Mouse (Mus musculus) spleen, postnatal 4 days (tissue): ENCODE measurements around the gene Rps27a.

Source experiments
- DNase-seq, 2 experiments: peaks; one replicate each; pipeline ENCODE4 v3.0.0; 2022; ENCODE audit warnings: low spot score in 2 of 2

The Rps27a gene

DNA sequence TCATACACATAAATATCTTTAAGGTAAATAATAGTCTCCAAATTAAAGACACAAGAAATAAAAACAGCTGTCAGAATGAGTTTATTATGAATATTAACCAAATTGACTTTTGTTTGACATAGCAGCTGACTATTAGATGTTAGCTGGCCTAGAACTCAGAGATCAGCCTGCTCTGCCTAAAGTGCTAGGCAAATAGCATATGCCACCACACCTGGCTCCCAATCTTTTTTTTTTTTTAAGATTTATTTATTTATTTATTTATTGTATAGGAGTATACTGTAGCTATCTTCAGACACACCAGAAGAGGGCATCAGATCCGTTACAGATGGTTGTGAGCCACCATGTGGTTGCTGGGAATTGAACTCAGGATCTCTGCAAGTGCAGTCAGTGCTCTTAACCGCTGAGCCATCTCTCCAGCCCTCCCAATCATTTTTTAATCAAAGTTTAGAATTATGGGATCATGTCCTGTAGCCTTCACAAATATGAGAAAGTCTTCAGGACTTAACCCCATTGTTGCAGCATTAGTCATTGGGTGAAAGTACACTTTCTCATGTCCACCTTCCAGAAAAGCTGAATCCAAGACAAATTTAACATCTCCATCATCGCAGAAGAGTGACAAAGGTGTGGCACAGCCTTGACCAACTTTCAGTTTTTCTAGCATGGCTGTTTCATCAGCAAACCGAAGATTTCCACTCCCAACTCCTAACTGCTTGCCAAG, 34.9 kb downstream of the Rps27a start:
- no peak for DNase-seq

GRCm38 (mm10) chr11:29509421-29509820, 38.5 kb downstream of the Rps27a start:
- DNase-seq, result no peak

DNA sequence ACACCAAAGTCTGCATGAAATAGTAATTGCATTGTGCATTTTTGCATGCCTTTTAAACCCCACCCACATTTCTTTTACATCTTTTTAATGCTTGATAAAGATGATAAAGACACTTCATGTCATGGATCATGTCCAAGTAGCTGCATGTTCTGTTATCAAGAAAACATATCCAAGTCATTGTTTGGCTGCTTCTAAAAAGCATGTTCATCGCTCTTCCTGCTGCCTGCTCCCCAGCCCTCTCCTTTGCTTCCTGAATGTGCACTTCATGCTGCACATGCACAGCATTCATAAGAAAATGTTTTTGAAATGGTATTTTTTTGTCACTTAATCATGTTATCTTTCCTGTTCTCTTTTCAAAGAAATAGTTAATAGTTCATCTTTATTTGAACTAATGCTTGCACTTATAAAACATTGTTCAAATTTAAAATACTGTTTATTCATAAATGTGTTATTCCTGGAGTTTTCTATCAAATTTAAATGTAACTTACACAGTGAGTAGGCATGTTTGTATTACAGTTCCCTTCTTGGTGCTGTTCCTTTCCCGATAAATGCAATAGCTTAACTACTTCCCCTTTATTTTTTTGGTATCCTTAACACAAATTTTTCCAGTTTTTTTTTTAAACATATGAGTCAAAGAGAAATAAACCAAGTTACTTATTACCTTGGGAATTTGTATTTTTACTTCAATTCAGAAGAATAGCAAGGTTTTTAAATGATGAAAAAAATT, 42.8 kb downstream of the Rps27a start:
- no peak for DNase-seq

DNA sequence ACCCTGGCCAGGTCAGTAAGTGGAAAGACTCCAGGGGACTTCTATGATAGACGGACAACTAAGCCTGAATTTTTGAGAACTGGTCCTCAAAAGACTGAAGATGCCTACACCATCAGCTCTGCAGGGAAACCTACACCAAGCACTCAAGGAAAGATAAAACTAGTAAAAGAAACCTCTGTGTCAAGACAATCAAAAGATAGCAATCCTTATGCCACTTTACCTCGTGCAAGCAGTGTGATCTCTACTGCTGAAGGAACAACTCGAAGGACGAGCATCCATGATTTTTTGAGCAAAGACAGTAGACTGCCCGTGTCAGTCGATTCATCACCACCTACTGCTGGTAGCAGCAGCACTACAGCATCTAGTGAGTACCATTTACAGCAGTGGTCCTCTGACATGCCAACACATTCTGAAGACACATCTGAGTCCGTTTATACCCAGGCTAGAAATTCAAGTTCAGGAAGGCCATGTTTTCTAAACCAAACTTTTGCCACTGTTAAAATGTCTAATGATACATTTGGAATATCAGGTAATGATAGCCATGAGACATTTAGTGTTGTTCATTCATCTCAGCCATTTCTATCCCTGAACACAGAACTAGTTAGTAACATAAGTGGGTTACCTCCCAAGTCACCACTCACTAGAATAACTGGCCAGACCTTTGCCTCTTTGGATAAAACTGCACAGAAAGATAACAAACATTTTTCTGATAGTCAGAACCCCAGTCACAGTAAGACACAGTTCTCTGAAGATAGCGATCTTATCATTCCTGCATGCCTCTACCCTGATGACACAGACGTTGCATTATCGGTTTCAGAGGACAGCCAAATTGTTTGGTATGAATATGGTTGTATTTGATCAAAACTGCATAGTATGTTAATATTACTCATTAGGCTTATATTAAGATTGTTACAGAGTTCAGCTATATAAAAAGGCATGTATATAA, 43.7 kb downstream of the Rps27a start:
- no peak for DNase-seq

DNA sequence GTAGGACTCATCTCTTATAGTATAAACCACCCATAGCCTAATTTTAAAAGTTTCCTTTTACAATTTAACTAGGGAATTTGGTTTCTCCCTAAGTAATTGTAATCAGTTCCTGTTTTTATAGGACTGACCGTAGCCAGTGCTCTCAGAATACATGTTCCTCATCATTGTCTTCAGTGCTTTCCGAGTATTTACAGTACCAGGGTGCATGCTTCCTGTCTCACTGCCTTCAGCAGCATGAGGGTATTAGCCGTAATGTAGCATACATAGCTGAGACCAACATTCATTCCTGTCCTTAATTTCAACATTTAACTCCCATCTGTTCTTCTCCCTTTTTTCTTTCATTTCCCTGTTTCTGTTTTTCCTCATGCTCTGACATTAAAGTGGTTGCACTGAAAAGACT, 50.9 kb downstream of the Rps27a start:
- DNase-seq, result no peak
